Mouse (Mus musculus): Measurements from ENCODE around the gene Kat14.

DNA sequence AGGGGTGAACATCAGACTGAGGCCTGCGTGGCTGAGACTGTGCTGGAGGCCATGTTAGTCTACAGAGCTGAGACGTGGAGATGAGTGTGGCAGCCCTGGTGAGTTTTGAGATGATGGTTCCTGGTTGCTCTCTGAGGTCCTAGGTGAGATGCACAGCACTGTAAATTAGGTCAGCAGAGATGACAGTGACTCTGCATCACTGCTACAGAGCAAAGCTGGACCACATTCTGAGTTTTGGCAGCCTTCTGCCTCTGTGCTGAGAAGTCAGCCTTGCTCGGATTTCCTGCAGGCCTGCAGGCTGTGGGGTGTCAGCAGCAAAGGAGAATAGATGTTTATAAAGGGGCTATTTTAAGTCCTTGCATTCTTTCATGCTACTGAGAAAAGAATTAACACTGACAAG lies 12.5 kb downstream of the Kat14 start:
- TF ChIP-seq POLR2A (IDR thresholded peaks at IDR 0.05; ENCODE audit: insufficient read length, low read depth) (no peak), USF1 (IDR thresholded peaks at IDR 0.05; ENCODE audit: low read depth) (no peak)

All from myocyte (in vitro differentiated cells).